Mouse (Mus musculus): ENCODE results near the gene Tlr9.

The Tlr9 gene

DNA sequence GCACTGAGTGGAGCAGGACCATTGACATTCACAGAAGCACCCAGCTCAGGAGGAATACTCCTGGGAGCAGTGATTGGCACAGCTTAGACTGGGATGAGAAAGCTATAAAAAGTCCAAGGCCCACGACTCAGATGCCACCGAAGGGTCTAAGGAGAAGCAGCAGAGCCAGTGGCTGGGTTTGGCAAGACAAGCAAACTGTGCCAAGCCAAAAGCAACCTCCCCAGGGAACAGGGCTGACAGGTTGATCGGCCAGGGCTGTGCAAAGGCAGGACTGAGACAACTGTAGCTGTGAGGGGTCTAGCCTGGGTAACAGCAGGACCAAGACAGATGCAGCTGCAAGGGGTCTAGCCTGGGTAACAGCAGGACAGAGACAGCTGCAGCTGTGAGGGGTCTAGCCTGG, 10.6 kb downstream of the Tlr9 start:
- no peak for DNase-seq

DNA sequence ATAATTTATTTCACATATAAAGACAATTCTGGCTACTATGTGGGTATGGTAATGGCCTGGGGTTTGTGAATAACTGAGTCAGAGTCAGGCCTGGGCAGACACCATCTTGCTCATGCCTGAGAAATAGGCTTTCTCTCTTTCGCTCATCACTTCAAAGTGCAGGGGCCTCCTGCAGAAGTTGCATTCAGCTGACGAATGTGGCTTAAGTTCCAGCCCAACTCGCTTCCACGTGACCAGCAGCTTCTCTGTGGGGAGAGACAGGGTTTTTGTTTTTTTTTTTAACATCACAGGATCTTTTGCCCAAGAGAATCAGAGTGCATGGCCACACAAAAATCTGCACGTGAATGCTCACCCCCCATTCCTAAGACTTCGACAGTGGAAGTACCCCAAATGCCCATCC, 11.6 kb downstream of the Tlr9 start:
- no peak for DNase-seq

DNA sequence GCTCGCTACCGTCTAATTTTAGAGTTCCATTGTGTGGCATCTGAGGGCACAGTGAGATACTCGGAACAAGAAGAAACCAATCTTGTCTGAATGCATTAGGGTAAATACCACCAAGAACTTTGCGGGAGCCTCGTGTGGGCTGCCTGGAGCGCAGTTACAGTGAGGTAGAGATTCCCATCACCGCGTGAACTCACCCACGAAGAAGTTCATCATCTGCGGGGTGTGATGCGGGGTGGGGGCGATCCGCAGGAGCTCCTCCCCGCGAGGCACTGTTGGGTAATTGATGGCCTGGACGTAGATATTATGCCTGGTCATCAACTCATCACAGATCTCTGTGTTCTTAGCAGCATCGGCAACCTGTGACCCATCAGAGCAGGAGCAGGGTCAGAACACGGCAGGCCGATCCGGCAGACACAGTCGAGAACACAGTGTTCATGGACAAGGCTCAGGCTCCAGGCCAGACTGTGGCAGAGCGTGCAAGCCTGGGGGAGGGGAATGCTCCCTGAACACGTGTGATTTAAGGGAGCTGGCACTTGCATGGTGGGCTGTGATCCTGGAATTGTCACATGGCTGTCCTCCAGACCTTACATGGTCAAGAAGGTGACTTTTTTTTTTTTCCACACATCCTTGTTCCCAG, 12.9 kb downstream of the Tlr9 start:
- no peak for DNase-seq

DNA sequence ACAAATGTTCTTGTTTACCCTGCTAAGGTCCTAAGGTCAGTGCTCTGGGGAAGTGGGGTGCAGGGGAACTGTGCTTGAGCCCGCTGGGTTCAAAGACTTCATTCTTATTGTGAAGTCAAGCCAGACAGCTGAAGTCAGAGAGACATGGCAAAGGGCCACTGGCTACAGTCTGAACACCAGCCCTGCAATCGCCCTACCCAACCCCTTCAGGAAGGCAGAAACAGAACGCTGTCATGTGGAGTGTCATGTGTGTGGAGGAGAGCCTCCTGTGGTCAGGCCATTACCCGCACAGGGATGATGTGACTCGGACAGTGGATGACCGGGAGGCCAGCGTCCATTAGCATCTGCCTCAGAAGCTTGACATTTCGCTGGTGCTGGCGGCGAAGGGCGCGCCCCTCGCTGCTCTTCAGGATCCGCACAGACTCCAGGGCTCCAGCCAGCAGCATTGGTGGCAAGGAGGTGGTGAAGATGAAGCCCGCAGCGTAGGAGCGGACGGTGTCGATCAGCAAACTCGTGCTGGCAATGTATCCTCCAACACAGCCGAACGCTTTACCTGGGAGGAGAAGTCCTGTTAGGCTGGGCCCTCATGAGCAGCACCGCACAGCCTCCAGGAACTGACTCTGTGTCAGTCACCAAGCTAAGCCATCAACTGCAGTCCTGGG, 13.9 kb downstream of the Tlr9 start:
- no peak for DNase-seq

DNA sequence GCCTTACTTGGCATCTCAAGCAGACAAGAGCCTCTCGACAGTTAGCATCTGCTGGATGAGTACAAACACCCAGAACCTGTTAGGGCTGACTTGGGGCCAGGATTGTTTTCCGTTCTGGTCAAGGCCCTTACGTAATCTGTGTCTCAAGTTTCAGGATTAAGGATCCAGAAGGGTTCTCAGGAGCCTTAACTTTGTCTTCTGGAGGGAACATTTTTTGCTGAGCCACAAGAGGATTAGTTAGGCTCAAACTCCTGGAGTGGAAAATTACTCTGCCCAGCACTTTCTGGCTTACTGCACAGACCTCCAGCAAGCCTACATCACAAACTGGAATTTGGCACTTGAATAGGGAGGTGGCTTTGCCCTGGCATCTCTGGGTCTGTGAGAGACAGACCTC, 14.4 kb downstream of the Tlr9 start:
- DNase-seq = no peak

DNA sequence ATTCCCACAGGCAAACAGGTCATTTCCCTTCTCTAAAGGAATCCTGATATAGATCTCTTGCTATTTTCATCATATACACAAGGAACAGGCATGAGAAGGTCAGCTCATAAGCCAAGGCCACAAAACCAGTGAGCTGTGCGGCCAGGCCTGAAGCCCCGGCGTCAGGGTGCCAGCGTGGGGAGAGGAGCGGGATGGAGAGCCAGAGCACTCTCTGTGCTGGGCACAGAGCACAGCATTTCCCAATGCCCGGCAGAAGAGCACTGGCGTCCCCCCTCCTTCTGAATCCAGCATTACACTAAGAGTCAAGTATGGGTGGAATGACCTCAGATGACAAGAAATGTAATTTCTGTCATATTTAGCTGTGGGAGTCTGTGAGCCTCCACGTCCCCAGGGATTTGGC, 15.0 kb downstream of the Tlr9 start:
- no peak for DNase-seq

DNA sequence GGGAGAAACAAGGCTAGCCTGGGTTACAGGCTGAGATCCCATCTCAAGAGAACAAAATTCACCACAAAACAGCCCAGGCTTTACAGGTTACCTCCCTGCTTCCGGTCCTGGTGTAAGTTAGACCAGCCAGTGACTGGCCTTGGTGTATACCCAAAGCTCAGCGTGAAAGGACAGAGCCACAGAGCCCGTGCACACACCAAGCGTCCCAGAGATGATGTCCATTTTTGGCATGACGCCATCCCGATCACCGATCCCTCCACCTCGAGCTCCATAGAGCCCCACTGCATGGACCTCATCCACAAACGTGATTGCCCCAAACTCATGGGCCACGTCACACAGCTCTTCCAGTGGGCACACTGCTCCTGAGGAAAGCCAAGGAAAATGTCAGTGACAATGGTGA, 15.5 kb downstream of the Tlr9 start:
- no peak for DNase-seq

DNA sequence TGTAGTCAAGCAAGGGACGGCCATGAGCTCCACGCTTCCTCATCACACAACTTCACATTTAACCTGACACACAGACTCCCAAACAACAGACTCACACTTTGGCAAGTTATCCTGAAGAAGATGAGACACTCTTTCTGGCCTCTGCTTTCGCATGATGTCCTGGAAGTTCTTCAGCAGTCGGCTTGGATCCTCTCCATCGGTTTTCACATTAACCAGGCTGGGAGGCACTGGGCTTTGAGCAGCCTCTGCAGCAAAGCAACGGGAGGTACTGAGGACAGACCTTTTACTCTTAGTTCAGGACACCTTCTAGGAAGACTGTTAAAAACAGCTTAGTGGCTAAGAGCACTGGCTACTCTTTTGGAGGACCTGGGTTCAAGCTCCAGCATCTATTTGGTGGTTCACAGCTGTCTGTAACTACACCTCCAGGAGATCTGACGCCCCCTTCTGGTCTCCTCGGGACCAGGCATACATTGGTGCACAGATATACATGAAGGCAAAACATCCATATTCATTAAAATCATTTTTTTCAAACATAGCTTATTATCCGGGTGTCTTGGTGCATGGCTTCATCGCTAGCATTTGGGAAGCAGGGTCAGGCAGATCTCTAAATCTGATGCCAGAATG, 19.3 kb downstream of the Tlr9 start:
- DNase-seq = no peak

DNA sequence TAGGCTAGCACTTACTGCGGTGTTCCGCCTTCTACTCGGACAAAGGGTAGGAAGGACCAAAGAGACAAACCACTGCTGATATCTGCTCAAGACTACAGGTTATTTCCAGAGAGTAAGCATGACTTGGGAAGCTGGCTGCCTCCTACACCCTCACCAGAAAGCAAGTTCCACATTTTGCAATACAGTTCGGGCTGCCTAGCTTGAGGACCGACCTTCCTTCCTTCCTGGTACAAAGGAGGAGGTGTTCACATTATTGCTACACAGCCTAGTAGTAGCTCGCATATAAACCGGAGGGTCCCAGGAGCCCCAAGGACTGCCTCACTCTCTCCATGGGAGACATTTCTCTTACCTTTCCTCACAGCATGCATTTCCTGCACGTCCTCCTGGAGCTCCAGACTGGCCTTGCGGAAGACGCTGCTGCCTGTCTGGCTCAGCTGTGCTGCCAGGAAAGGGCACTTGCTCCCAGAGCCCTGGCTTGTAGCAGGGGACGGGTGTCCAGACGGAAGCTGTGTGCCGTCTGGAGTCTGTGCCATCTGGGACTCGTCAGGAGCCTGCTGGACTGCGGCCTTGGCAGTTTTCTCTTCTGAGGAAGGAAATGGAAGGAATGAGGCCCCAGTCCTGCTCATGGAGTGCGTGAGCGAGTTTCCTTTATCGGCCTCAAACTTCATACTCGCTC, 20.6 kb downstream of the Tlr9 start:
- DNase-seq = peak; percentile 12

DNA sequence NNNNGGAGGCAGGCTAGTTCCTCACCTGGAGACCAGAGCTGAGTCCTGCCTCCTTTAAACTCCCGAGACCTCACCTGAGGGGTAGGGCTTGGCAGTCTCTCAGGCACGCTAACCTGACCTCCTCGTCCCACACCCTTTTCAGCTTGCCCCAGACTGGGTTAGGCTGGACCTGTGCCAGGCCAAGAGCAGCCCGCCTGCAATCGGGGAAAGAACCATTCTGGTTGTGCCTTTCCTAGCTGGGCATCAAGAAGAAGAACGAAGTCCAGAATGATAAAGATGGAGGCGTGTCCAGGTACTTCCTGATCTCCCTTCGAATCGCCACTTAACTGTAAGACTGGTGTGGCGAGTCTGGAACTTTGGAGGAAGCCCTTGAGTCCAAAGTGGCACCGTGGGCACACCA, 27.2 kb downstream of the Tlr9 start:
- DNase-seq = no peak

DNA sequence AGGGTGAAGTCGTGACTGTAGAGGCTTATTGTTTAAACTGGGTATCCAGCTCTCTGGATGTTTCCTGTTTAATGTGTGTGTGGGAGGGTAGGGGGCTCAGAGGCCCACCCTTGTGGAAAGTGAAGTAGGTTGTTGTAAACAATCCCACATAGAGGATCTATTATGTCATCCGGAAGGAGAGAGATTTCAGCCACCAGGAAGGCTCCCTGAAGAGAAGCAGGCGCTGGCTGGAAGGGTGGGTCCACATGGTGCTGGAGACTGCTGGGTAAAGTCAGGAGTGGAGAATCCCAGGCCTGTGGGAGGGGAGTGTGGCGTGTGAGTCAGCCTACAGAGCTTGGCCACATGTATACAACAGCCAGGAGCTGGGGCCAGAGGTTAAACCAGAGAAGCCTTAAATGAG, 27.8 kb downstream of the Tlr9 start:
- DNase-seq = no peak

DNA sequence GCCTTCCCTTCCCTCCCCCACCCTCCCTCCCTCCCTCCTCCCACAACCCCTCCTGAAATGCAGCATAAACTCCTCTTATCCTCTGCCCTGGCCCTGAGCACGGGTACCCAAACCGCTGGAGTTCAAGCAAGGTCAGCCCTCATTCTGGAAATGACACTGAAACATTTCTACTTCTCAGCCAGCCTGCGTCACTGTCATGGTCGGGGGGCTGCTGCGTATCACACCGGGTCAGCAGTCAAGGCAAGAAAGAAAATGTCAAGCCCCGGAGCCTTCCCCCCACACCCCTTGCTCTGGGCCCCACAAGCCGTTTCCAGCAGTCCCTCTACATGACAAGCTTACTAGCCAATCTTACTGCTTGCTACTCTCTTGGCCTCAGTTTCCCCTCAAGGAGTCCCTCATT, 28.7 kb downstream of the Tlr9 start:
- DNase-seq = no peak

DNA sequence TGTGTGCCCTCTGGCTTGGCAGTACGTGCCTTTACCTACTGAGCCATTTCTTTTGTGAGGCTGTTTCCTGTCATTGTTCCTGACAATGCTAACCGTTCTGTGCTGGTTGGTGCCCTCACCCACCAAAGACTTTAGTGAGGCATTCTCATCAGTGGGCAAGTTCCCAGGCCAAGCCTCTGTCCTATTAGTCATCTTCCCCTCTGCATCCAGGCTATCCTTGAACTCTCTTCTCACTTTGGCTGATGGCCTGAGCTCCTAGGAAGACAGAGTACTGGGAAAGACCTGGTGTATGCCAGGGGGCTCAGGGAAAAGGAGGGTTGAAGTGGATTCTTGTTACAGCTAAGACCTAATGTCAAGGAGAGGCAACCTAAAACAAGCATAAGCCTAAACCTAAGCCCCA, 31.6 kb downstream of the Tlr9 start:
- DNase-seq = no peak

DNA sequence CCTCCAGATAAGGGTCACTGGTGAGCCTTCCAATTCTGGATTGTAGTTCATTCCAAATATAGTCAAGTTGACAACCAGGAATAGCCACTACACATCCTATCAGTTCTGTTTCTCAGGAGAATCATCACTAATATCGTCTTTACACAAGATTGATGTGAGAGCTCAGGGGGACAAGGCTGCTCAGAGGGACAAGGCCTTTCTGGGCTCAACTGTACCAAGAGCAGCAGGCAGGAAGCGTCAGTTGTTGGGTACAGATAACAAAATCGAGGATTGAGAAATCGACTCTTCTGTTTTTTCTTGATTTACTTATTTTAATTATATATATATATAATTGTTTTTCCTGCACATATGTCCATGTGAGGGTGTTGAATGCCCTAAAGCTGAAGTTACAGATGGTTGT, 36.0 kb downstream of the Tlr9 start:
- no peak for DNase-seq

DNA sequence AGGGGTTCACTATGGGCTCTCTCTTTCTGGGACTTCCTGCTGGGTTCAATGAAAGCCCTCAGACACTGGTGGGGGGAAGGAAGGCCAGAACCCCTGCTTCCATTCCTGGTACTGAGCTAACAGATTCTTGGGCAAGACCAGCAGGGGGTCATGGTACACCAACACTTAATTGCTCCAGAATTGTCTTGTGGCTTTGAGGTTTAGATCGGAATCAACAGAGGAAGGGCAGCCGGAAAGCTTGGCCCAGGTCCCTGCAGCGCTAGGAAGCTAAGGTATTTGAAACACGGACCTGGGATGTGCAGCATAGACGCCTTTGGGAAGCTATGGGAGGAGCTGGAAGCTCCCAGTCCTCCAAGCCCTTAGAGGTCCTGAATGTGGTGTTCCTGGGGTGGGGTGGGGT, 36.6 kb downstream of the Tlr9 start:
- DNase-seq = no peak

DNA sequence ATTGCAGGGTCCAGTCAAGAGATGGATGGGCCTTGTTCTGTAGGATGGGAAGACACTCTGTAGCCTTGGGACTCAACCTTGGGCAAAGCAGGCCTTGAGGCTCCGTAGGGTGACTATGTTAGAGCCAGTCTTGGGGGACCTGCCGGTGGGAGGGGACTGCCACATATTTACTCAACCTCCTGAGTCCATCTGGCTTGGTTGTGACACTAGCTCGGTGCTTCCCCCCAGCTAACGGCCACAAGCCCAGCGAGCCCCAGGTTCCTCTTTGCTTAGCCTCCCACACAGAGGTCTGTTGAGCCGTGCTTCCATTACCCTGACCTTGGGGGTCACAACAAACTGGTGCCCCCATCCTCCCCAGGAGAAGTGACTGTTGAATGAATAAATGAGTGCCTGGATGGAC, 38.7 kb downstream of the Tlr9 start:
- no peak for DNase-seq

DNA sequence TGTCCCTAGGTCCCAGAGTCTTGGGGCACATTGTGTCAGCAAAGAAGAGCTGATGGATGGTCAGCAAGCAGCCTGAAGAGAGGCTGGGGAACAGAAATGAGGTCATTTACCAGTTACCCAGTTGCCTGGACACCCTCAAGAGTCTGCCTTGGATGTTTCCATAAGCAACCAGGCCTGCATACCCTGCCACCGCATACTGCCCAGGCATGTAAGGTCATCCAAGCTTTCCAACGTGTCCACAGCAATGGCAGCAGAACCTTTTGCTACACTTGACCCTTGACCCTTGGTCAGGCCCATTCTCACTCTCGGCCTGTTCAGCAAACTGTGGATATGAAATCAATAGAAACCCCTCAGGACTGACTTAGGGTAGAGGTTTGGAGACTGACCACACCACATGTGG, 39.1 kb downstream of the Tlr9 start:
- DNase-seq = no peak

DNA sequence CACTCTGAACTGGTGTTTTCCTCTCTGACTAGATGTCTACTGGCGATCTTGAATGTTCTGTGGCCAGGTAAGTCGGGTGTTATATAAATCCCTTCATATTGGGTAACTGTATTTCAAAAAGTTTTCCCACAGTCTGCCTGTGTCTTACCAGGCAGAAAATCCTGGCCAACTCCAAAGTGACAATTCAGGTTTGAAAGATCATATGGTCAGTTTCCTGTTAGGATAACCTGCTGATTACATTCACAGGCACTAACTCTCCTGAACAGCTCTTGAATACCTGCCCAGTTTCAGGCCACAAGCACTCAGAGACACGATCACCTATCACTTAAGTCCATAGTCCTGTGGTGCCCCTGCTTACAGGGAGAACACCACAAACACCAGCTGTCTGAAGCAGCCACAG, 39.7 kb downstream of the Tlr9 start:
- DNase-seq = no peak

DNA sequence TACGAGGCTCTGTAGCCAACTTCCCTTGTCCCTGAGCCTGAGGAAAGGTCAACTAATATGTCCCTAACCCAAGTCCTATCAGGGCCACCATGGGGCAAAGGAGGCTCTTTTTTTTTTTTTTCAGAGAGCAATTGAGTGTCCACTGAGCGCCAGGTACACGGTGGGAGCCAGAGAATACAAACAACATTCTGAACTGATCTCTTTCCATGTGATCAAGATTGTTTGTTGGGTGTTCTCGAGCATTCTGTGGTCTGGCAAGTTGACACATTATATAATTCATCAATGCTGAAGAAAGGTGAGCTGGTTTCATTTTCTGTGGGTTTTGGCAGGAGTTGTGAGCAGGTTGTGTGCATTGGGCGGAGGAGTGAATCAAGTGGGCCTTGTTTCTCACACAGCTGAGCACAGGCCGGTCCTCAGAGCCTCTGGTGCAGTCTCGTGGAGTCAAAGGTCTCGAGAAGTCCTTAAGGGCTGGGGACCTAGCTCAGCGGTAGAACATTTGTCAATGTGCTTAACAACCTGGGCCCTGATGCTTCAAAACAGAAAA, 41.1 kb downstream of the Tlr9 start:
- no peak for DNase-seq

DNA sequence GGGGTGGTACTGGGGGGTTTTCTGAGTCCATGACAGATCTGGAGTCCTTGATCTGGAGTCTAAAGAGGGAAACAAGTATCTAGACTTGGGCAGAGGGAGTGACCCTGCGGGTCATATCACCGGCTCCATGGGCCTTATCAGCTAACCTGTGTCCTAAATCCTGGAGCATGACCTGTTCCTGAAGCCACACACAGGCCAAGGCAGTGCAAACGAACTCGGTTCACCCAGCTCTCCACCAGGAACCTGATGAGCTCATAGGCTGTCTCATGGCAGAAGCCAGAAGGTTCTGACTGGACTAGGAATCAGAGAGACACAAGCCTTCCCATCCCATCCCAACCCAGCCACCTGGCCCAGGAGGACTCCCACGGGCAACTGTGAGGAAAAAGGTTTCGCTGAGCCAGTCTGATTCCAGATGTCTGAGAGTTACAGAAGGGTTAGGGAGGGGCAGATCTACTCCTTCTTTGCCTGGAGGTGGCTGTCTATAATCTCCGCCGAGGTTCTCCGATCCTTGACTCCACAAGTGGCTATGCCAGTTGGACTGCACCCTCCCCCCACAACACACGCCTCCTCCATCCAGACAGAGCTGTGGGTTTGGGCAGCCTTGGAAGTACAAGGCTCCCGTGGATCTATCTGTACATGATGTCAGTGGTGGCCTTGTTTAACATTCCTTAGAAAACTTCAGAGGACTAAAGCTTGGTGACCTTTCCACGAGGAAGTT, 43.1 kb downstream of the Tlr9 start:
- DNase-seq = no peak

DNA sequence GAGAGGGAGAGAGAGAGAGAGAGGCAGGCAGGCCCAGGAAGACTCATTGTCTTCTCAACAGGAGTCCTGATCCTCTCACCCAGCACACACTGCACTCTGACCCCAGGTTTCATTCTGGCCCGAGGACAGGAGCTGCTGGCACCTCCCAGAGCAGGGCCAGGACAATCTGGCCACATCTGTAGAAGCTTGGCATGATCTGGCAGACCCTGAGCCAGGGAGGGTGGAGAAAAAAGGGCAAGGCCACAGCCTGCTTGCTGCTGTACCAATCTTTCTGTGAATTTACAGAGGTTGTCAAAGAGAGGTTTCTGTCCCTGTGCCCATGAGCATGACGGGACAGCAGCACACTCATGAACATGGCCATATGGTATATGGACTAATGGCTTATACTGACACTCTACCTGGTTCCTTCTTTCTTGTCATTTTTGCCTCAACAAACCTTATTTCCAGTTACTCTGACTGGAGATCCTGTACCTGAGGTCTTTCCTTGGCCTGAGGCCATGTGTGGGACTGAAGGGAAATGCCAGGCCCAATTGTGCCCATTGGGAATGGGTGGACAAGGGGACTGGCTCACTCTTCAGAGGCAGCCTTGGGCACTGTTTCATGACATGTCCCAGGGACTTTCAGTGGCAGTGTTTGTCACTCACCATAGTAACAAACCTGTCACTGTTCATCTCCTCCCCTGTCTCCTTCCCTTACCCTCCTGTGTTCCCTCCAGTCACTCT, 44.7 kb downstream of the Tlr9 start:
- DNase-seq = no peak

DNA sequence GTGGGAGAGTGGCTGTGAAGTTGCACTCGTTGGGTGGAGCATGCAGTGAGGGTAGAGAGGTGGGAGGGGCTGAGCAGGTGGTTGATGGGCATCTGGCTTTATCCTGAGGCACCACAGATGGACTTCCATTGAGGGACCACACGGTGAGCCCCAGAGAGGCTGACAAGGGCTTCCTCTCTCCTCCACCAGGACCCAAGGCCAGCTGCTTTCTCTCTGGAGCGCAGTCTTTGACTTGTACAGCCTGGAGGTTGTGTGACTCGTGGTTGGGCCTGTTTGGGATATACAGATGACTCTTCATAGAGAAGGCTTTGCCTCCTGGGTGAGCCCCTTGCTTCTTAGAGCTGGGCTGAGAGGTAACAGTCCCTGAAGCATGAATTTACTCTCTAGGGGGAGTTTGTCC, 46.0 kb downstream of the Tlr9 start:
- DNase-seq = no peak

Measured in embryo, embryonic 11 days (tissue).